Mouse (Mus musculus) embryonic facial prominence, embryonic 15.5 days (tissue): ENCODE results near the gene Gamt. TPM values are rescaled to one million over a fixed set of nuclear protein-coding genes. Genes with fewer than 3 reads are reported as not detected.

ENCODE experiments used
- ATAC-seq: fragments of 200-750 bp; cut with Nextera tagmentation; 2 replicates; pipeline ENCODE4 v1.8.0; 2017; ENCODE audit warnings: low read depth, moderate TSS enrichment; ENCODE audit not compliant: insufficient number of reproducible peaks, low FRiP score, low TSS enrichment
- H3K27ac ChIP-seq: fragments of 300-500 bp; sonication (generic); replicated peaks from 2 replicates; pipeline ENCODE4 v1.5.1; 2015; ENCODE audit warnings: mild to moderate bottlenecking, inconsistent platforms
- H3K27me3 ChIP-seq: fragments of 300-500 bp; sonication (generic); 2 replicates; pipeline ENCODE4 v1.6.1; 2015; ENCODE audit warnings: inconsistent platforms
- H3K36me3 ChIP-seq: fragments of 300-500 bp; sonication (generic); 2 replicates; pipeline ENCODE4 v1.6.1; 2015; ENCODE audit warnings: mild to moderate bottlenecking, inconsistent platforms
- H3K4me1 ChIP-seq: fragments of 300-500 bp; sonication (generic); 2 replicates; pipeline ENCODE4 v1.6.1; 2015; ENCODE audit warnings: inconsistent platforms
- H3K4me2 ChIP-seq: fragments of 300-500 bp; sonication (generic); replicated peaks from 2 replicates; pipeline ENCODE4 v1.6.1; 2015; ENCODE audit warnings: mild to moderate bottlenecking, inconsistent platforms
- H3K4me3 ChIP-seq: fragments of 300-500 bp; sonication (generic); replicated peaks from 2 replicates; pipeline ENCODE4 v1.5.1; 2015; ENCODE audit warnings: mild to moderate bottlenecking, inconsistent platforms
- H3K9ac ChIP-seq: fragments of 300-500 bp; sonication (generic); 2 replicates; pipeline ENCODE4 v1.6.1; 2015; ENCODE audit warnings: inconsistent platforms
- H3K9me3 ChIP-seq: fragments of 300-500 bp; sonication (generic); replicated peaks from 2 replicates; pipeline ENCODE4 v1.6.1; 2016; ENCODE audit warnings: inconsistent platforms
- WGBS: fragments of 180-500 bp; shearing (Covaris S2); methylation state at CpG from one replicate; pipeline ENCODE4 v1.1.7; 2015; 5-methylcytosine and 5-hydroxymethylcytosine counted together
- polyA plus RNA-seq: library from polyadenylated mRNA; unstranded; fragments of >200 nt; fragmentation: Nextera tagmentation; extraction: Ambion mirVana; gene quantifications from 2 replicates; pipeline ENCODE4 v1.2.1, GENCODE M21; 2015

The Gamt gene
- polyA plus RNA-seq, 1 experiment from 2014 or later, result 72.3 TPM

DNA sequence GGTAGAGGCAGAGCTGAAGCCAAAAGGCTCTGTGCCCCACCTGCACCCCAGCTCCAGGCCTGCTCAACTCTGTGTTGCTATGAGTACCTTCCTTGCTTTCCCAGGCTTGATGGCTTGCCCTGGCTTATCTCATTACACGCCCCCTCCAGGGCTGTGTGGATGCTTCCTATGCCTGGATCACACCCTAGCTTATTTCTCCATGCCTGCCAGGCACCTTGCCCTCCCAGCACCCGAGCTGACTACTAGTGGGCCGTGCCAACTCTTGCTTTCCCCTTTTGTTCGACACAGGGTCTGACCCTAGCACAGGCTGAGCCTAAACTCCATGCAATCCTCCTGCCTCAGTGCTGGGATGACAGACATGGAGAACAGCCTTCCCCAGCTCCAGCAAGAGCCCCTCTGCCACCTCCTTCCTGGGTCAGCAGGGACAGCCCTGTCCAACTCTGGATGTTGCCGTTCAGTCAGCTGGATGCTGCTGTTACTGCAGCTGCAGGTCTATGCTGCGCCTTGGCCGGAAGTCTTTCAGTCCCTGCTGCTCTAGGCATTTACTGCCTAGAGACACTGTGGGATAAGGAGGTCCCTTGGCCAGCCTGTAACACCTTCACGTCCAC is 36.8 kb upstream of the Gamt start:
- Histone ChIP-seq H3K36me3 (peaks cover 17% of the 10 kb centered on the region), H3K4me3 (no peak overlapping the region), H3K4me2 (no peak overlapping the region), H3K27ac (no peak overlapping the region), H3K9ac (no peak overlapping the region), H3K27me3 (peaks cover 58% of the 10 kb centered on the region), H3K4me1 (peaks cover 49% of the 10 kb centered on the region), H3K9me3 (no peaks in the 10 kb centered on the region)
- WGBS, result 73% methylated on average over 8 of the region's 8 CpGs
- ATAC-seq, result no peak

DNA sequence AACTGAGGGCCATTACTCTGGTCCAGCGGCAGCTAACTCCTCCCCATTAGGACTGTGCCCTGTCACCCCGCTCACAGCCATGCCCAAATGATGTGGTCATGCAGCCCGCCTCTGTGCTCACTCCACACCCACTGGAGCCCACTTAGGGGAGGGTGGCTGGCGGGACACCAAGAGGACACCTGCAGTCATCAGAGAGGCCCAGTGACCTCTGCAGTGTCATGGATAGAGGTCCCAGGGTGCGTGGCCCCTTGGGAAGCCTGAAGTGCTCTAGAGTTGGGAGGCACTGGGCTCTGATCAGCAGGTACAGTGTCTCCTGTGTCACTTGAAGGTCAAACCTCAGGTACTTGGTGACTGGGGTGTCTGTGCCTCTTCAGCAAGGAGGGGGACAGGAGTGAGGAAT is 36.0 kb upstream of the Gamt start:
- H3K4me1 ChIP-seq, result peaks cover 46% of the 10 kb centered on the region
- WGBS, result 75% methylated on average over 5 of the region's 5 CpGs
- peaks cover 17% of the 10 kb centered on the region for H3K36me3 ChIP-seq
- H3K27ac ChIP-seq, result no peak overlapping the region
- peaks cover 51% of the 10 kb centered on the region for H3K27me3 ChIP-seq
- H3K4me2 ChIP-seq, result peak overlapping the region; percentile 82; the same call in 1 of the 2 replicates
- H3K4me3 ChIP-seq, result peak overlapping the region; percentile 48
- no peak overlapping the region for H3K9ac ChIP-seq
- ATAC-seq, result no peak
- no peaks in the 10 kb centered on the region for H3K9me3 ChIP-seq

DNA sequence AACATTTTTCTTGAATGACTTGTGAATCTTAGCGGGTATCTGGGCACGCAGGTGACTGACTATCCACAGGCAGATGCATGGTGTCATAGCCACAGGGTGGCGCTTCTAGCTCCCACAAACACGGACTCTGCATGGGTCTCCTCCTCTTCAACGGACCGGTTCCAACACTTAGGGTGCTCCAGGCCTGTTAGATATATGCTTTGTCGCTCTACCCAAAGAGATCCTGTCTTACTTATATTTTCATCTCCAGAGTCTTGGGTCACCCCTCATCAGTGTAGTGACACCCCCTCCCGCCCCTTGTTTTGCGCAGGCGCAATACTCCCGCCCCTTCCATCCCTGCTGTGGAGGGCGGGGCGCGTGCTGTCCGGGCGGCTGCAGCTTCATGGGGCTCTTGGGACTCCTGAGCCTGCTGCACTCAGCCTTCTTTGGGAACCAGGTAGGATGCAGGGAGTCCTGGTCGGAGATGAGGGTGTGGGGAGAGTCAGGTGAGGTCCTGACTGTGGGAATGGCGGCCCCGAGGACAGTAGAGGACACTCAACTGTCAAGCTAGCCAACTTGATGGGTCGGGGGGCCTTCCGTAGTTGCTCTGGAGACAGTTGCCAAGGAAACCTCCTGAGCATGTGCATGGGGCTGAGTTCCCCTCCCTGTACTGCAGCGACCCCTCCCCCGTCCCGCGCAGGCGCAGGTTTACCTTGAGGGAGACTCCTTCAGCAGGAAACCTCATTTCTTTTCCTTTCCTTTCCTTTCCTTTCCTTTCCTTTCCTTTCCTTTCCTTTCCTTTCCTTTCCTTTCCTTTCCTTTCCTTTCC is 35.0 kb upstream of the Gamt start, which contains the start of gene Apc2:
Gene Apc2, plus strand, starts transcription at position 360 of the 808 bp plus-strand sequence.
- Histone ChIP-seq H3K27me3 (peaks cover 41% of the 10 kb centered on the region), H3K9ac (0 out of 2 replicates have a peak within 1 kb of the TSS, but pooled peaks have one; percentile 45), H3K4me3 (peak within 1 kb of the TSS; percentile 48), H3K9me3 (no peaks in the 10 kb centered on the region), H3K36me3 (peaks cover 17% of the 10 kb centered on the region), H3K27ac (peak within 1 kb of the TSS; percentile 71), H3K4me2 (peak within 1 kb of the TSS; percentile 82), H3K4me1 (peaks cover 46% of the 10 kb centered on the region)
- WGBS, result under 1% methylated on average over 26 of the region's 26 CpGs
- peak; percentile 50 for ATAC-seq

DNA sequence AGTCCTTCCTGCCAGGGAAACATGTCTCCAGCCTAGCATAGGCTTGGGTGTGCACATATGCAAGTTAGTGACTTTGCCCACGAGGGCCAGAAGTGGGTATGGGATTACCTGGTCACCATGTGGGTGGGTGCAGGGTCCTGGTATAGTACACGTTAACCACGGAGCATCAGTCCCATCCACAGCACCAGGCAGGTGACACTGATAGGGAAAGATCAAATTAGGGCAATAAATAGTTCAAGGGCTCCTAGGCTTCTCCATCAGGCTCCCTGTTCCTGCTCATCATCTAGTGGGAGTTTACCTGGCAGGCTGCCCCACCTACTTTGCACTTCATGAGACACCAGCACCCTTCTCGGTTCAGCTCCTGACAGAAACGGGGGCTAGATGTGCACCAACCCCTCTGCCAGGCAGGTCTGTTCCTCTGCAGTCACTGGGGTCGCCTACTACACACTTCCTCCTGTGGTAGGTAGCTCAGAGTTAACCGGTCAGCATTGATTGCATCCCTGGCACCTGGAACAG is 34.0 kb upstream of the Gamt start:
- Histone ChIP-seq H3K36me3 (peaks cover 17% of the 10 kb centered on the region), H3K4me2 (no peak overlapping the region), H3K4me3 (no peak overlapping the region), H3K4me1 (peaks cover 46% of the 10 kb centered on the region), H3K9me3 (no peaks in the 10 kb centered on the region), H3K27ac (peak overlapping the region; percentile 71), H3K27me3 (peaks cover 32% of the 10 kb centered on the region), H3K9ac (no peak overlapping the region)
- no peak for ATAC-seq
- 44% methylated on average over 7 of the region's 7 CpGs for WGBS

DNA sequence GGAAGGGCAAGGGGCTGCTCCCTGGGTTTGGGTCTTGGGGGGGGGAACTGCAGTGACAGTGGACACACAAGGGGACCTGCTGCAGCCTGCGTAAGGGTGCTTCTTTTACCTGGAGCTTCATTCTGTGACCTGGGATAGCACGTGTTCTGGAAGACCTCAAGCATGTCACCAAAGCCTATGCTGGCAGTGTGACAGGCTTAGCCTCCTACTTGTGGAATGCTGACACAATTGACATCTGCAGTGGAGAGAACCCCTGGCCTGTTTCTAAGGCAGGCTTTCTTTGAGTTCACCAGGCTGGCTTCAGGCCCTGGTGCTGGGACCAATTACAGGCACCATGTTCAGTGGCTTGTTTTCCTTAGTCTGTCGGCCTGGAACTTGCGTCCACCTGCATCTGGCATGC is 33.5 kb upstream of the Gamt start:
- Histone ChIP-seq H3K4me3 (no peak overlapping the region; the same call in 1 of the 2 replicates), H3K4me2 (no peak overlapping the region; the same call in 1 of the 2 replicates), H3K4me1 (peaks cover 46% of the 10 kb centered on the region), H3K9ac (no peak overlapping the region), H3K27ac (no peak overlapping the region; the same call in 1 of the 2 replicates), H3K36me3 (peaks cover 17% of the 10 kb centered on the region), H3K9me3 (no peaks in the 10 kb centered on the region), H3K27me3 (peaks cover 26% of the 10 kb centered on the region)
- ATAC-seq, result no peak
- WGBS, result 53% methylated on average over 4 of the region's 4 CpGs

DNA sequence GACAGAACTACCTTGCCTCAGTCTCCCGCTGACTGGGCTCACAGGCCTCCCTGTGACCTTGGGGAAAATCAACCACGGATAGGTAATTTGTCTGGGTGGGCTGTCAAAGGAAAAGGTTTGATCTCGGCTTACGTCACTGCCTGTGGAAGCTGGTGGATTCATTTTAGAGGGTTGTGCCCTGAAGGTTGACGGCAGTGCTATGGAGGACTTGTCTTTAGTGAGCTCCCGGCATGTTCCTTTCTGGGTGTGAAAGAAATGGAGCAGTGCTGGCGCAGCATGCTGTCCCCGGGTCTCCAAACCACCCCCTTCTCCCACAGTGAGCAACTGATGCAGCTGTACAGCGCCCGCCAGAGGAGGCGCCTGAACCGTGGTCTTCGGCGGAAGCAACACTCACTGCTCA is 32.5 kb upstream of the Gamt start:
- peaks cover 16% of the 10 kb centered on the region for H3K27me3 ChIP-seq
- H3K4me1 ChIP-seq, result peaks cover 42% of the 10 kb centered on the region
- H3K36me3 ChIP-seq, result peaks cover 24% of the 10 kb centered on the region
- WGBS, result 15% methylated on average over 14 of the region's 14 CpGs
- no peak for ATAC-seq
- H3K9me3 ChIP-seq, result no peaks in the 10 kb centered on the region
- H3K4me2 ChIP-seq, result peak overlapping the region; percentile 84
- H3K9ac ChIP-seq, result peak overlapping the region; percentile 95
- H3K27ac ChIP-seq, result peak overlapping the region; percentile 95; the same call in 1 of the 2 replicates
- H3K4me3 ChIP-seq, result peak overlapping the region; percentile 82

DNA sequence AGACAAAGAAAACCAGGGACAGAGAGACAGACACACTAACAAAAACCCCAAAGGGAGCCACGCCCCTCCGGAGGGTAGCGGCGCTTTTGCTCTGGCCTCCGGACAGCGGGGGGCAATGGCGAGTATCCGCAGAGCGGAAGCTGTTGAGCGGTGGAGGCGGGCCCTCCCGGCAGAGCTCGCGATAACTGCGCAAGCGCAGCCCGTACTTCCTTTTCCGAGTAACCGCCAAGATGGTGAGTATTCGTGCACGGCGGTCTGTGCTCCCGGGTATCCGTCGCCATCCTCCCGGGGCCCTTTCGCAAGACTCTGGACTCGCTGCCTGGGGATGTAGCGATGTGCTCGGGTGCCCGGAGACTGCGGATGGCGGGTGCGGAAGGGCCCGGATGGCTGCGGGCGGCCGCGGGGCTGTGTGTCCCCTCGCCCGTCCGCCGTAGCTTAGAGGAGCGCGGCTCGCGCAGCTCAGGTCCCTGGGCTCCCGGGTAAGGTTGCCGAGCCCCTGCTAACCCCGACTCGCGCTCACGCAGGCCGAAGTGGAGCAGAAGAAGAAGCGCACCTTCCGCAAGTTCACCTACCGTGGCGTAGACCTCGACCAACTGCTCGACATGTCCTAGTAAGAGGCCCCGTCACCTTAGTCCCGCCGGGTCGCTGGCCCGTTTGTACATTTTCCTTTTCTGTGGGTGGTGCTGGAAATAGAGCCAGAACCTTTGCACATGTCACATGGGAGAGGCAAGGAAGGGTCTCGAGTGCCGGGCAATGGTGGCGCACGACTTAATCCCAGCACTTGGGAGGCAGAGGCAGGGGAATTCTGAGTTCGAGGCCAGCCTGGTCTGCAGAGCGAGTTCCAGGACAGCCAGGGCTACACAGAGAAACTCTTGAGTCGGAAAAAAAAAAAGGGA is 31.7 kb upstream of the Gamt start, which contains the start of gene Rps15:
Gene Rps15, plus strand, starts transcription at position 203 of the 896 bp plus-strand sequence.
- H3K27me3 ChIP-seq, result peaks cover 9% of the 10 kb centered on the region
- peak; percentile 86 for ATAC-seq
- peak within 1 kb of the TSS; percentile 82 for H3K4me3 ChIP-seq
- no peaks in the 10 kb centered on the region for H3K9me3 ChIP-seq
- H3K4me1 ChIP-seq, result peaks cover 42% of the 10 kb centered on the region
- peak within 1 kb of the TSS; percentile 84 for H3K4me2 ChIP-seq
- H3K36me3 ChIP-seq, result peaks cover 29% of the 10 kb centered on the region
- under 1% methylated on average over 72 of the region's 72 CpGs for WGBS
- peak within 1 kb of the TSS; percentile 95 for H3K9ac ChIP-seq
- peak within 1 kb of the TSS; percentile 95 for H3K27ac ChIP-seq

DNA sequence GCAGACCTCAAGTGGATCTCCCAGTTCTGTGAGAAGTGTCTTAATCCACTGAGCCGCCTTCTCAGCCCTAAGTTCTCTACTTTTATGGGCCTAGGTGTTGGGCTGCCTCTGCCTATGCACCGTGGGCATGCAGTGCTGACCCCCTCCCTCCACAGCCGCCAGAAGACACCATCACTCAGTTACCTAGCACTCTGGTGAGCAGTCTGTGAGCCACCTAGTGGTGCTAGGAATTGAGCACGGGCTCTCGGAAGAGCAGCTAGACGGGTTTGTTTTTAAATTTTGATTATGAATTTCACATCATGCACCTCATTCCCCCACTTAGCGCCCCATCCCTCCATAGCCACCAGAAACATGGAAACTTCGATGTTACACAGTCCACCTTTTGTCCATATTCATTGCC is 27.8 kb upstream of the Gamt start:
- Histone ChIP-seq H3K9me3 (no peaks in the 10 kb centered on the region), H3K4me1 (peaks cover 11% of the 10 kb centered on the region), H3K36me3 (peaks cover 50% of the 10 kb centered on the region), H3K4me2 (no peak overlapping the region), H3K27ac (no peak overlapping the region), H3K9ac (no peak overlapping the region), H3K27me3 (no peaks in the 10 kb centered on the region), H3K4me3 (no peak overlapping the region)
- ATAC-seq, result no peak
- WGBS, result 64% methylated on average over 8 of the region's 8 CpGs

DNA sequence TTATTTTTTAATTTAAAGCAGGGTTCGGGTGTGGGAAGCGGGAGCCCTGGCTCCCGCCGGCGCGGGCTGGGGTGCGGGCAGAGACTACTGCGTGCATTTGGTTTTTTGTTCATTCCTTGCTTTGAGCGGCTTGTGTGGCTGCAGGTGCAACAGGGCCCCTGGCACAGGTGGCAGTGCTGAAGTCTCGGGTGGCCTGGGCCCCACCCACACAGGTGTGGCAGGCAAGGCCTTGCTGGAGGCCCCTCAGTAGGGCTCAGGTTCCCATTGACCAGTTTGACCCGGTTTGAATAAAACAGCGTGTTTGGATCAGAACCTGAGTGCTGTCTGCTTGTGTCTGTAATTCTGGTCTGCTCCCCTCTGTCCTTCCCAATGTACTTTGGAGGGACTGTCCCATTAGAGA is 27.3 kb upstream of the Gamt start:
- Histone ChIP-seq H3K4me2 (no peak overlapping the region), H3K27ac (no peak overlapping the region), H3K36me3 (peaks cover 52% of the 10 kb centered on the region), H3K4me3 (no peak overlapping the region), H3K9ac (no peak overlapping the region), H3K9me3 (no peaks in the 10 kb centered on the region), H3K4me1 (peaks cover 5% of the 10 kb centered on the region), H3K27me3 (no peaks in the 10 kb centered on the region)
- no peak for ATAC-seq
- 86% methylated on average over 12 of the region's 12 CpGs for WGBS

DNA sequence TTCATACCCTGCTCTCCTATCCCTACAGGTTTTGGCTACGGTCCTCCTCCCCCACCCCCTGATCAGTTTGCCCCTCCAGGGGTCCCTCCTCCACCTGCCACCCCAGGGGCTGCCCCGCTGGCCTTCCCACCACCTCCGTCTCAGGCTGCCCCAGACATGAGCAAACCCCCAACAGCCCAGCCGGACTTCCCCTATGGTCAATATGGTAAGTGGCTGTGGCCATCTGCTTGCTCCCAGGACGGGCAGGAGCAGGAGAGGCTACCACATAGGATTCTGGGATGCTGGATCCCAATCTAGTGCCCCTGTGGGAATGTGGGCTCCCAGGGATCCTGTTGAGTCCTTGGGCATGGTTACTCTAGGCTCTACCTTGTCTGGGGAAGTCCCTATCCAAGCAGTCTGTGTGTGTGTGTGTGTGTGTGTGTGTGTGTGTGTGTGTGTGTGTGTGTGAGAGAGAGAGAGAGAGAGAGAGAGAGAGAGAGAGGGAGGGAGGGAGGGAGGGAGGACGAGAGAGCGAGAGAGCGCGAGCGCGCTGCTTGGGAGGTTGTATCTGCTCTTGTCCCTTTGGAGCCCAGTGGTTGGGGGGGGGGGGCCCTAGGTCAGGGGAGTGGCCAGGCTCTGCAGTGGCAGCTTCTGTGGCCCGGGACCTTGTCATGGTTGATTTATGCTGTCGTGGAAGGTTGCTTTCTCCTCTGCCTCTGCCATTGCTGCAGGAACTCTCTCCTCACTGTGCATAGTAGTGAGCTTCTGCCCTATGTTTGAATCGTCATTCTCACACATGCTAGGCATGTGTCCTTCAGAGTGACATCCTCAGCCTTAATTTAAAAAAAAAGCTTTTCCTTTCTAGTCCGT is 24.6 kb upstream of the Gamt start:
- Histone ChIP-seq H3K9me3 (no peaks in the 10 kb centered on the region), H3K4me1 (no peaks in the 10 kb centered on the region), H3K4me3 (no peak overlapping the region), H3K9ac (no peak overlapping the region), H3K4me2 (no peak overlapping the region), H3K36me3 (peaks cover 72% of the 10 kb centered on the region), H3K27ac (no peak overlapping the region), H3K27me3 (no peaks in the 10 kb centered on the region)
- ATAC-seq, result no peak
- 80% methylated on average over 15 of the region's 15 CpGs for WGBS
